Mouse (Mus musculus) MEL (cell line): Measurements from ENCODE around the gene Prm2. TPM values are rescaled to one million over a fixed set of nuclear protein-coding genes. Genes with fewer than 3 reads are reported as not detected.

ENCODE experiments used
- DNase-seq: peaks from one replicate; pipeline ENCODE4 v3.0.0; 2011; ENCODE audit warnings: low read depth, low spot score
- H3K27ac ChIP-seq: 2 replicates; pipeline ENCODE4 v1.5.1; 2012; ENCODE audit warnings: low read depth, mild to moderate bottlenecking, control low read depth, low read length, moderate library complexity; ENCODE audit not compliant: control insufficient read depth
- H3K27me3 ChIP-seq, 2 experiments: fragments of 150-350 bp in 1 of 2; sonication (generic) in 1 of 2; 2 replicates each; pipeline ENCODE4 v1.6.1; 2012; ENCODE audit warnings: low read length in 2 of 2, mild to moderate bottlenecking in 2 of 2, improper control_type of control experiment in 1 of 2, moderate library complexity in 1 of 2; ENCODE audit not compliant: insufficient read depth in 2 of 2, control insufficient read depth in 1 of 2
- H3K36me3 ChIP-seq, 2 experiments: 2 replicates each; pipeline ENCODE4 v1.6.1; 2012 to 2014; ENCODE audit warnings: low read length in 2 of 2, improper control_type of control experiment in 1 of 2, inconsistent platforms in 1 of 2, mild to moderate bottlenecking in 1 of 2; ENCODE audit not compliant: insufficient read depth in 2 of 2, control insufficient read depth in 1 of 2
- H3K4me1 ChIP-seq, 2 experiments: fragments of 150-350 bp in 1 of 2; sonication (generic) in 1 of 2; 2 replicates each; pipeline ENCODE4 v1.6.1; 2012; ENCODE audit warnings: low read length in 2 of 2, improper control_type of control experiment in 1 of 2, mild to moderate bottlenecking in 1 of 2; ENCODE audit not compliant: insufficient read depth in 2 of 2, control insufficient read depth in 1 of 2
- H3K4me3 ChIP-seq, 2 experiments: fragments of 150-350 bp in 1 of 2; sonication (generic) in 1 of 2; 2 replicates each; pipeline ENCODE4 v1.5.1; 2012; ENCODE audit warnings: low read depth in 2 of 2, low read length in 2 of 2, mild to moderate bottlenecking in 2 of 2, moderate library complexity in 2 of 2, control low read depth in 1 of 2, improper control_type of control experiment in 1 of 2; ENCODE audit not compliant: control insufficient read depth in 1 of 2, insufficient read depth in 1 of 2
- H3K79me2 ChIP-seq: 2 replicates; pipeline ENCODE4 v1.6.1; 2012; ENCODE audit warnings: mild to moderate bottlenecking, low read length, moderate library complexity; ENCODE audit not compliant: control insufficient read depth, poor library complexity, insufficient read depth
- H3K9ac ChIP-seq: 2 replicates; pipeline ENCODE4 v1.6.1; 2012; ENCODE audit warnings: low read depth, mild to moderate bottlenecking, control low read depth, low read length, moderate library complexity; ENCODE audit not compliant: control insufficient read depth, poor library complexity, severe bottlenecking
- H3K9me3 ChIP-seq: fragments of 150-350 bp; sonication (generic); replicated peaks from 2 replicates; pipeline ENCODE4 v1.6.1; 2012; ENCODE audit warnings: mild to moderate bottlenecking, low read length, improper control_type of control experiment, moderate library complexity; ENCODE audit not compliant: insufficient read depth
- BHLHE40 ChIP-seq: IDR thresholded peaks from 2 replicates; pipeline ENCODE4 v1.6.1; 2012; ENCODE audit warnings: low read depth, mild to moderate bottlenecking, inconsistent platforms, low read length, improper control_type of control experiment, borderline replicate concordance
- CHD1 ChIP-seq: IDR thresholded peaks from 2 replicates; pipeline ENCODE4 v1.6.1; 2012; ENCODE audit warnings: low read depth, mild to moderate bottlenecking, inconsistent platforms, low read length, improper control_type of control experiment
- CTCF ChIP-seq, 3 experiments: IDR thresholded peaks in 2 of 3; conservative IDR thresholded peaks in 1 of 3; 2 replicates each; pipeline ENCODE4 v1.5.1; 2011 to 2012; ENCODE audit warnings: low read length in 3 of 3, low read depth in 2 of 3, mild to moderate bottlenecking in 2 of 3, improper control_type of control experiment in 1 of 3, inconsistent platforms in 1 of 3, mixed read lengths in 1 of 3, moderate library complexity in 1 of 3; ENCODE audit not compliant: control insufficient read depth in 1 of 3, insufficient read depth in 1 of 3, poor library complexity in 1 of 3, severe bottlenecking in 1 of 3
- E2F4 ChIP-seq: IDR thresholded peaks from 2 replicates; pipeline ENCODE4 v1.6.1; 2011; ENCODE audit warnings: low read depth, low read length, improper control_type of control experiment, borderline replicate concordance
- EP300 ChIP-seq, 2 experiments: IDR thresholded peaks; 2 replicates each; pipeline ENCODE4 v1.6.1; 2011; ENCODE audit warnings: improper control_type of control experiment in 2 of 2, low read length in 2 of 2, low read depth in 1 of 2, mild to moderate bottlenecking in 1 of 2
- GATA1 ChIP-seq: IDR thresholded peaks from 2 replicates; pipeline ENCODE4 v1.6.1; 2011; ENCODE audit warnings: low read depth, low read length, improper control_type of control experiment
- JUND ChIP-seq: IDR thresholded peaks from 2 replicates; pipeline ENCODE4 v1.6.1; 2011; ENCODE audit warnings: low read depth, mild to moderate bottlenecking, improper control_type of control experiment, low read length
- MAX ChIP-seq: IDR thresholded peaks from 2 replicates; pipeline ENCODE4 v1.6.1; 2011; ENCODE audit warnings: low read length, improper control_type of control experiment
- MAZ ChIP-seq: IDR thresholded peaks from 2 replicates; pipeline ENCODE4 v1.6.1; 2012; ENCODE audit warnings: low read depth, mild to moderate bottlenecking, inconsistent platforms, low read length, improper control_type of control experiment
- MEF2A ChIP-seq: IDR thresholded peaks from 2 replicates; pipeline ENCODE4 v1.6.1; 2014; ENCODE audit warnings: low read depth, mild to moderate bottlenecking, inconsistent platforms, low read length, improper control_type of control experiment; ENCODE audit not compliant: poor library complexity, insufficient replicate concordance, severe bottlenecking; ENCODE audit errors: extremely low read depth
- MYB ChIP-seq: IDR thresholded peaks from 2 replicates; pipeline ENCODE4 v1.6.1; 2011; ENCODE audit warnings: mild to moderate bottlenecking, low read depth, low read length, improper control_type of control experiment
- NELFE ChIP-seq: IDR thresholded peaks from 2 replicates; pipeline ENCODE4 v1.6.1; 2011; ENCODE audit warnings: low read depth, low read length, improper control_type of control experiment
- RCOR1 ChIP-seq: IDR thresholded peaks from 2 replicates; pipeline ENCODE4 v1.6.1; 2012; ENCODE audit warnings: low read depth, mild to moderate bottlenecking, inconsistent platforms, low read length, improper control_type of control experiment
- SIN3A ChIP-seq: IDR thresholded peaks from 2 replicates; pipeline ENCODE4 v1.6.1; 2012; ENCODE audit warnings: low read length, improper control_type of control experiment, inconsistent platforms
- TAL1 ChIP-seq: IDR thresholded peaks from 2 replicates; pipeline ENCODE4 v1.6.1; 2012; ENCODE audit warnings: mild to moderate bottlenecking, inconsistent platforms, low read length, moderate library complexity, mixed read lengths
- TBP ChIP-seq: IDR thresholded peaks from 2 replicates; pipeline ENCODE4 v1.8.0; 2011; ENCODE audit warnings: low read depth, low read length, improper control_type of control experiment
- UBTF ChIP-seq: IDR thresholded peaks from 2 replicates; pipeline ENCODE4 v1.6.1; 2012; ENCODE audit warnings: low read depth, mild to moderate bottlenecking, inconsistent platforms, low read length, improper control_type of control experiment, moderate library complexity, borderline replicate concordance; ENCODE audit not compliant: insufficient read depth
- USF1 ChIP-seq: IDR thresholded peaks from 2 replicates; pipeline ENCODE4 v1.6.1; 2014; ENCODE audit warnings: low read depth, mild to moderate bottlenecking, inconsistent platforms, low read length, improper control_type of control experiment, moderate library complexity
- ZC3H11A ChIP-seq: IDR thresholded peaks from 2 replicates; pipeline ENCODE4 v1.6.1; 2012; ENCODE audit warnings: low read depth, mild to moderate bottlenecking, inconsistent platforms, low read length, improper control_type of control experiment
- ZNF384 ChIP-seq: IDR thresholded peaks from 2 replicates; pipeline ENCODE4 v1.6.1; 2012; ENCODE audit warnings: low read depth, mild to moderate bottlenecking, inconsistent platforms, low read length, improper control_type of control experiment
- polyA plus RNA-seq, 2 experiments: library from polyadenylated mRNA; stranded (reverse) in 1 of 2; unstranded in 1 of 2; fragments of >175 nt in 1 of 2; fragments of >200 nt in 1 of 2; gene quantifications; 2 replicates each; pipeline versions ENCODE4 v1.2.1 to v1.2.4; 2012; ENCODE audit warnings: low replicate concordance in 2 of 2, low read depth in 1 of 2; ENCODE audit not compliant: insufficient read length in 2 of 2, insufficient read depth in 1 of 2, missing spikeins in 1 of 2
- total RNA-seq: library from RNA; depleted of rRNA; stranded (reverse); fragments of 300-350 nt; gene quantifications from 2 replicates; pipeline ENCODE4 v1.2.3, GENCODE M21; 2012

Gene Prm2
- total and polyA plus RNA-seq, 3 experiments, result not detected

DNA sequence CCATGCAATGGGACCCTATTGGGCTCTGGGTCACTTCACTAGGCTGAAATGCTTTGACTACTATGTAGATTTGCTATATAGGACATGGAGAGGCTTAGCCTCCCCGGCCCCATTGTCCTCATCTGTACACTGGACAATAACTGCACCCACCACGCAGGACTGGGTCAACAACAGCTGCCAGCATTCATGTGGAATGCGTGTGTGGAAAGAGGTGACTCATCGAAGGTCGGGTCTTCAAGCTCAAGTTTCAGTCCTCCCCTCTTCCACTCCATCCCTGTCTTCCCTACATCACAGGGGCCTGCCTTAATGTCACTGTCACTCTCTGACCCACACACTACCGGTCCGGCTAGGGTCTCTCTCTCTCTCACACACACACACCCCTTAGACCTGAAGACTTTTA lies 19.6 kb downstream of the Prm2 start:
- Histone ChIP-seq H3K36me3 (no peaks in the 10 kb centered on the region), H3K9me3 (no peaks in the 10 kb centered on the region), H3K4me3 (no peak overlapping the region), H3K4me1 (no peaks in the 10 kb centered on the region), H3K27ac (no peak overlapping the region), H3K9ac (no peak overlapping the region), H3K27me3 (no peaks in the 10 kb centered on the region; a peak in 1 of 4 replicates), H3K79me2 (no peaks in the 10 kb centered on the region)
- no peak for DNase-seq
- TF ChIP-seq ZC3H11A (no peak), TAL1 (no peak), CTCF (IDR thresholded peaks at IDR 0.05 in 2 of 3, conservative IDR thresholded peaks at IDR 0.05 in 1 of 3; ENCODE audit: control insufficient read depth in 1 of 3, insufficient read depth in 1 of 3, low read depth in 2 of 3, low read length in 3 of 3, poor library complexity in 1 of 3, severe bottlenecking in 1 of 3) (no peak), UBTF (no peak), MAX (no peak), GATA1 (no peak), CHD1 (no peak), EP300 (IDR thresholded peaks at IDR 0.05; ENCODE audit: low read depth in 1 of 2, low read length in 2 of 2) (no peak), SIN3A (no peak), E2F4 (no peak), BHLHE40 (no peak), ZNF384 (no peak), MAZ (no peak), RCOR1 (no peak), NELFE (no peak)

- Histone ChIP-seq H3K4me1 (no peaks in the 10 kb centered on the region), H3K27me3 (no peaks in the 10 kb centered on the region; a peak in 1 of 4 replicates), H3K27ac (no peak overlapping the region), H3K4me3 (no peak overlapping the region), H3K9ac (no peak overlapping the region), H3K9me3 (no peaks in the 10 kb centered on the region), H3K79me2 (no peaks in the 10 kb centered on the region), H3K36me3 (no peaks in the 10 kb centered on the region)
- no peak for TF ChIP-seq BHLHE40
- TF ChIP-seq UBTF, result no peak
- no peak for TF ChIP-seq TBP
- TF ChIP-seq MEF2A, result no peak
- 0 out of 2 replicates have a peak, but pooled peaks have one; percentile 20 for TF ChIP-seq GATA1
- TF ChIP-seq MYB, result no peak
- TF ChIP-seq USF1, result no peak
- no peak for TF ChIP-seq JUND
- no peak for DNase-seq
Observed at GRCm38 (mm10) chr16:10774726-10775125, 21.2 kb downstream of the Prm2 start.
